Mouse (Mus musculus): ENCODE measurements around the gene Madd.

Madd gene

DNA sequence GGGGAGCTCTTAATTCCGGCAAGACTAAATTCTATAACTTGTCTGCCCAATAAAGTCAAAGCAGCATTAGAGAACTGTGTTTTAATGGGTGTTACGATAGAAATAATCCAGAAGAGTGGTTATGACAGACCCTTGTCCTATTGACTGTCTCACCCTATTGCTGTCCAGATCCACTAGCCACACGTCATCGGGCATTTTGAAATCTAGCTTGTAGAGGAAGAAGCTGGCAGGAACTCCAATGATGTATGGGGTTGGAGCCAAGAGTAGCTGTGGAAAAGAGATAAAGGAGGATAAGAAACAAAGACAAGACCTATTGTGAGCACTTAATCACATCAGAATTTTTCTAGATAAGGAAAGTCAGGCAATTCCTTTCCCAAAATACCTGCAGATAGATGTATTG lies 8.1 kb downstream of the Madd start:
- no peak for DNase-seq (ENCODE audit: low read depth, low spot score)

DNA sequence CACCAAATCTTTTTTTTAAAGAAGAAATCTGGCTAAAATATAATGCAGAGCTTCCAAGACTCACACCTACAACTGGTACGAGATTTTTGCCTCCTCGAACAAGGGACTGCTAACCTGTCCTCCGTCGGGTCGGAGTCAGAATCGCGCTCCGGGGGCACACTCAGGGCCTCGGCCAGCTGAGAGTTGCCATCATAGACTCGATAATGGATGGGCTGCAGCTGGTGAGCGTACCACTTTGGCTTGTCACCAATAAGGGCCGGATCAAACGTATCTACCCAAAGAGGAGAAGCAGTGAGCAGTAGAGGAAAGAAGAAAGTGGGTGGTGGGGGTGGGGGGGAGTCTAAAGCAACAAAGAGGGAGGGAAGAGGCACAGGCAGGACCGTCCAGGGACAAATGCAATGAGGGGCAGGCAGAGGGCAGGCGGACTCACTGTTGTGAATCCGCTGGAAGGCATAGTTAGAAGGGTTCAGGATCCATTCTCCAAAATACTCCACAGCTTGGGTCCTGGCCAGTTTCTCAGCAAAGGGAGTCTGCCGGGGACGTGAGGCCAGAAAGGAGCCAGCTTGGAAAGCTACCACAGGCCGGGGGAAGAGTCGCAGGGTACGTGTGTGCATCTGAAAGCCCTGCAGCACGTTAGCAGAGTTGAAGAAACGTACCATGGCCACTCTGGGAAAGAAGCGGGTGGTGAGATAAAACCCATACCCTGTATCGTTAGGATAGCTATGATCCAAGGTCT lies 13.9 kb downstream of the Madd start:
- no peak for DNase-seq (ENCODE audit: low read depth, low spot score)

DNA sequence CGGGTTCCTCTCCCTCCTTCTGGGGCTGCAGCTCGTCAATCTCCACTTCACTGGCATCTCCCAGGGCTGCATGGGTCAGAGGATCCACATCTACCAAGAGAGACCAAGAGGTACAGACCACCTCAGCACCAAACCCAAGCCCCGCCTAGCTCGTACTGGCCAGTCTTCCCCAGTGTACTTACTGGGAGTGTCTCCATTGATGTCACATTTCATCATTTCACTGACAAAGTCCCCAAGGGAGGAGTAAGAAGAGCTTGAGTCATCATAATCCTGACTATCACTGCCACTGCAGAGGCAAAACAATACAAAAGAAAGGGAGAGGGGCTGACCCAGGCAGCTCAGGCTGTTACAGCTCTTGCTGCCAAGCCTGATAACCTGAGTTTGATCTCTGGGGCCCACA lies 16.0 kb downstream of the Madd start:
- DNase-seq (ENCODE audit: low read depth, low spot score) = no peak

DNA sequence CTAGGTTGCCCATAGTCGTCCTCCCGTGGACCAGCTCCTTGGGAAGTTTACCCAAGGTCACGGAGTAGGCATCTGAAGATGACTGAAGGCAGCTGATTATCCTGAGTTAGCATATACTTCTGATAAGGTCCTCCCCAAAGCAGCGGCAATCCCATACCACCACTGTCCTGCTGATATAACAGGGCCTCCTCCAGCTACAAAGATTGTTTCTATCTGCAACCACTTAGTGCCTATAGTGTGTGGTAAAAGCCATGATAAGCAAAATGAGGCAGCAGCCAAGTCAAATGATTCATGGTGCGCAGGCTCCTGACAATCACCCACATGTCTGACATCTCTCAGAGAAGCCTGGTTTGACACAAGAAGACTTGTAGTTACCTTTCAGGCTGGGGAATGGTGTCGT lies 18.6 kb downstream of the Madd start:
- no peak for DNase-seq (ENCODE audit: low read depth, low spot score)

DNA sequence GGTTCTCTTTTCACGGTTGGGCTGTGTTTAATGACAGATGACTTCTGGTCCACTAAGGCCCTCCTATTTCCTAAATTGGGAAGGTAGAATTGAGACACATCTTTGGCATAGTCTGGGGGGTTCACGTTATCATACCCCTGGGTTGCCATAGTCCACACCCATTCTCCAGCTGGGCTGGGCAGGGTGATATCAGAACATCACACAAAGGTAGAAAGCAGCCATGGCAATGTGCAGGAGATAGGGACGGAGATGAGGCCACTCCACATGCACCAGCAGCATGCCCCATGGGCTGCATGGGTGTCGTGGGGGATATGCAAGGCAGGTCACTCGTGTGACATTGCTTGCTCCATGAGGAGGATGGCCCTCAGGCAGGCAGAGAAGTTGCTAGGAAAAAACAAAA lies 20.1 kb downstream of the Madd start:
- no peak for DNase-seq (ENCODE audit: low read depth, low spot score)

DNA sequence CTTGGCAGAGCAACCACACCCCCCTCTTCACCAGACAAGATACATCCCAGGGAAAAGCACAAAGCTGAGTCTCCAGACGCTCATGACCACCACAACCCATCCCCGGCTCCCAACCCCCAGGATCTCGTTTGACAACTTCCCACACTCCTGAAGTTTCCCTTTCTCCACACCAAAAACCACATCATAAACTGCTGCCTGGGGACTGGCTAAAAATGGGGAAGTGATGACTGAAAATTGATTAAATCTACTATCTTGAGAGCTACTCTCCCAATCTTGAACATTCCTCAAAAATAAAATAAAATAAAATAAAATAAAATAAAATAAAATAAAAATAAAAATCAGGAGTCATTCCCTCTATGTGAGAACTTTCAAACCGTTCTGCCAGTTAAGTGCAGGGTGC lies 20.7 kb downstream of the Madd start:
- DNase-seq (ENCODE audit: low read depth, low spot score) = no peak

DNA sequence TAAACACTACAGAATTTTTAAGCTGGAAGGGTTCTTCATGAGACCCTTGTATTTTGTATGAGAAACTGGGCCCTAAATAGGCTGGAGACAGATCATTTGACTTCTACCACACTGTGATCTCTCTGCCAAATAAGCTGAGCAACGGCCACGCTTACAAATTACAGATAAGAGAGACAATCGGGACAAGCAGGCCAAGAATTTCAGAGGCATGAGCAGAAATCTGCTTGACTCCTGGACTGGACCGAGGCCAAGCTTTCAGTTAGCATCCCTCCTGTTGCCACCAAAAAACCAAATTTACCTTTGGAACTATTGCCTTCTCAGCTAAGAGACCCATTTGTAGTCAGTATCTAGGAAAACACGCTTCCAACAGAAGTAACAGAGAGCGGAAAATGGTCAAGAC lies 23.0 kb downstream of the Madd start:
- no peak for DNase-seq (ENCODE audit: low read depth, low spot score)

DNA sequence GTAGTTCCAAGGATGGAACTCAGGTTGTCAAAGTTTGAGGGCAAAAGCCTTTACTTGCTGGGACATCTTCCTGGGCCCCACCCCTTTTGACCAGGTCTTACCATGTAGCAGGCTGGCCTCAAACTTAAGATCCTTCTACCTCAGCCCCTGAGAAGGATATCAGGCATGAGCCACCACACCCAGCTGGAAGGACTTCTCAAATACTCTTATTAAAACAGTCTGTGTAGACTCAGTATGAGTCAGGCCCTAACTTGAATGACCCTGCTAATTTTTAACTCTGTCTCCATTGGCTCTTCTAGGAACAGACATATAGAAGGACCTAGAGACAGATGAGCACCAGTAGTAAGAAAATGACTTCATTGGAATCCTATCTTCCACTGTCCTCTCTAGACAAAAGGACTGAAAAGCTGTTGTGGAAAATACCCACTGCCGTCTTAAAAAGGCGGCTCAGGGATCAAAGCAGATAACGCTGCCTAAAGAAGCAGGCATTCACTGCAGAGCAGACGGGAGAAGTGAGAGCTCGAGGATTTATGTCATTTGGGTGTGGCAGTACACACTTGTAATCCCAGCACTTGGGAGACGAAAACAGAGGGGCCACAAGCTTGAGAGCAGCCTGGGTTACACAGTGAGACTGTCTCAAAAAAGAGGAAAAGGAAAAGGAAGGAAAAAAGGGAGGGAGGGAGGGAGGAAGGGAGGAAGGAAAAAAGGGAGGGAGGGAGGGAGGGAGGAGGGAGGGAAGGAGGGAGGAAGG lies 26.5 kb downstream of the Madd start:
- DNase-seq (ENCODE audit: low read depth, low spot score) = no peak

DNA sequence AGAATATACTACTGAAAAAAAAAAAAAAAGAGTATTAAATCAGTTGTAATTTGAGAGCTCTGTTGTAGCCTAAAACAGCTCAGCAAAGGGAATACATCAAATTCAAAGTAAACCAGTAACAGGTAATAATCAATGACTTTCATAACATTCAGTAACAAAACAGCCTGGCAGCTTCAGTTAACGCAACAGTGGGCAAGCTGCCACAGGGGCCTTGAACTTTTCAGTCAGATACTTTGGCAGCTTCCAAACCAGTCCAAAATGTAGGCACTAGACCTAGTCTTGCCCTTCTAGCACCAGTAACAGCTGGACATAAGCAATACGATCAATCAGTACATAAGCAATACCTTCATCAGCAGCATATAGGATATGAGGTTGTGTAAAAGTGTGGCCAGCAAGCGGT lies 29.5 kb downstream of the Madd start:
- no peak for DNase-seq (ENCODE audit: low read depth, low spot score)

DNA sequence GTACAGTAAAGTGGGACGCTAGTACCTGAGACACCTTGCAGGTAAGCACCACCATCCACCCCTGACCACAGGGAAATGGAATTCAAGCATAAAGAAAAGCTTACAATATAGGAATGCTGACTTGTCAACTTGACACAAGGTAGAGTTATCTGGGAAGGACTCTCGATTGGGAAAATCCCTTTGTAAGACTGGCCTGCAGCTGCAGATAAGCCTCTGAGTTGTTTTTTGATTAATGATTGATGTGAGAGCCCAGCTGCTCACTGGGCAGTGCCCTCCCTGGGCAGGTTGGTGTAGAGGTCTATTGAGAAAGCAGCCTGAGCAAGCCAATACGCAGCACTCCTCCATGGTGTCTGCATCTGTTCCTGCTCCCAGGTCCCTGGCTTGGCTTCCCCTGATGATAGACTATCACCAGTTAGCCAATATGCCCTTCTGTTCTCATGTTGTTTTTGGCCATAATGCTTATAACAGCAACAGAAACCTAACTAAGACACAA lies 30.7 kb downstream of the Madd start:
- DNase-seq (ENCODE audit: low read depth, low spot score) = no peak

DNA sequence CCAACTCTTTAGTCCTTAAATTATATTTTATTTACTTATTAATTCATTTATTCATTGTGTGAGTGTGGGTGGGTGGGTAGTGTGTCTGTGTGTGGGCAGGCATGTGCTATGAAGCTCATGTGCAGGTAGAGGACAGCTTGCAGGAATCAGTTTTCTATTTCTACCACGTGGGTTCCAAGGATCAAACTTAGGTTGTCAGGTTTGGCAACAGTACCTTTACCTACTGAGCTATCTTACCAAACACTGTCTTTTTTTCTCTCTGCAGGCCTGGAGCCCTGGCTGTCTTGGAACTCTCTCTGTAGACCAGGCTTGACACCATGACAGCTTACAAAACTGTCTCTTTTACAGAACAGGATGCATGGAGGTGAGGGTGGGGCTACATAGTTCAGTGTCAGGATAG lies 32.3 kb downstream of the Madd start:
- no peak for DNase-seq (ENCODE audit: low read depth, low spot score)

DNA sequence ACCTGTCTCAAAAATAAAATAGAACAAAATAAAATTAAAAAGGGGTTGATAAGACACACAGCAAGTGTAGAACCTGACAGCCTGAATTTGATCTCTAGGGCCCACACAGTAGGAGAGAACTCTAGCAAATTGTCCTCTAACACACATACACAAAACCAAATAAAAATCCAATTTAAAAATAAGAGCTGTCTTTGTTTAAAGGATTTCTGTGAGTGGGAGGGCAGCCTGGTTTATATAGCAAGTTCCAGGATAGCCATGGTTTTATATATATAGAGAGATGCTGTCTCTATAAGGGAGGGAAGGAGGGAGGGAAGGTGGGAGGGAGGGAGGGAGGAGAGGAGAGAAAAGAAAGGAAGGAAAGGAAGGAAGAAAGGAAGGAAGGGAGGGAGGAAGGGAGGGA lies 35.5 kb downstream of the Madd start:
- no peak for DNase-seq (ENCODE audit: low read depth, low spot score)

DNA sequence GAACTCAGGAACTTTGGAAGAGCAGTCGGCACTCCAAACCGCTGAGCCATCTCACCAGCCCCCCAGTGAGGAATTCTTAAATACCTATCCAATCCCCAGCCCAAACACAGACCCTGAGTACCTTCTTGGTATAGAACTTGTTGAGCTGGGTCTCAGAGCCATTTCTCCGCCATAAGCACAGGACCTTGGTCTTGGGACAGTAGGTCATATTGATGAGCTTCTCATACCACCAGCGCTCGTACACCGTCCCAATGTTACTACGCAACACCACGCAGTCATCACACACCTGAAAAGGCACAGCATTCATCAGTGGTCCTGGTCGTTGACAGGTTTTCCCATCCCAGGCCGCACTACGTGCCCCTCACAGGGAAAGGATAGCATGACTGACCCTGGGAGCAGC lies 40.2 kb downstream of the Madd start:
- no peak for DNase-seq (ENCODE audit: low read depth, low spot score)

DNA sequence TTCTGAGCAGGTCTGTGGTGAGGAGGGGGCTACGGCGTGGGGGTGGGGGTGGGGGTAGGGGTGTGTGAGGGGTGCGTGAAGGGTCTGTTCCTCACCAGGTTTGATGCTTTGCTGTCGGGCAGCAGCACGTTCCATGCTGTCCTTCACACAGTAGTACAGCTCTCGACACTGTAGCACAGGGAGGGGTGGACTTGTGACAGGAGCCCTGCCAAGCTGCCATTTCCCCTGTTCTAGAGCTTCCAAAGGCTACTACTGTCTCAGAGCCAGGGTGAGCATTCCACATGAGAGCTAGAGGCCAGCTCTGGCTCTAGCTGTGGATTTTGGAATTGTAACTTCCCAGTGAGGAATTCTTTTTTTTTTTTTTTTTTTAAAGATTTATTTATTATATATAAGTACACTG lies 40.7 kb downstream of the Madd start:
- DNase-seq (ENCODE audit: low read depth, low spot score) = no peak

DNA sequence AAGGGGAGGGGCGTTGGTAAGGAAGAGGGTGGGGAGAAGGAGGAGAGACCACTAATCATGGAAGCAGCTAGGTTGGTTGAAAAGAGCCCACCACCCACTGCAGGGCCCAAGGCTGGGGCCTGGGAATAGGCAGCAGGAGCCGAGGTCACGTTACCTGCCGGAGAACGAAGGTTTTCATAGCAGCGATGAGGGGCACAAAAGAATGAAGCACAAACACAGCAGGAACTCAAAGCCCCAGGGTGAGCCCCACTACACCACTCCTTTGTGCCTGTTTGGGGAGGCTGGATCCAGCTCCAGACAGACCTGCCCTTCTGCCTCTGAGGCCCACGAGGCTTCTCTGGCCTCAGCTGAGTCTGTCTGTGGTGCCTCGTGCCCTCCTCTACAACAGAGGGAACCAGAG lies 43.9 kb downstream of the Madd start:
- no peak for DNase-seq (ENCODE audit: low read depth, low spot score)

DNA sequence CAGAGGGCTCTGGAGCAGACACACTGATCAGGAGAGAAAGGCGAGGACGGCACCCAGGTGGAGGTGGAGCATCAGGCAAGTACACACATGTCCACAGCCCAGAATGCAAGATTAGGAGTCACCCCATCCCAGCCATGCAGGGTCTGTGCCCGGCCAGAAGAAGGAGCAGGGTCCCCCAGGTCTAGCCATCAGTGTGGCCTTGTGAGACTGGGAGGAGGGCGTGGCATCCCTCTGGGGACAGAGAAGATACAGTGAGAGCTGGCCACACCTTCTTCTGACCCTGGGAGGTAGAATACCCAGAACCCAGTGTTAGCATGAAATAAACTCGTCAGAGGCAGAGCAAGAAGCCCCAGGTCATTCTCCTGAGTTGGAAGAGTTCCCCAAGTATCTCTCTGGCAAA lies 44.3 kb downstream of the Madd start:
- DNase-seq (ENCODE audit: low read depth, low spot score) = no peak

DNA sequence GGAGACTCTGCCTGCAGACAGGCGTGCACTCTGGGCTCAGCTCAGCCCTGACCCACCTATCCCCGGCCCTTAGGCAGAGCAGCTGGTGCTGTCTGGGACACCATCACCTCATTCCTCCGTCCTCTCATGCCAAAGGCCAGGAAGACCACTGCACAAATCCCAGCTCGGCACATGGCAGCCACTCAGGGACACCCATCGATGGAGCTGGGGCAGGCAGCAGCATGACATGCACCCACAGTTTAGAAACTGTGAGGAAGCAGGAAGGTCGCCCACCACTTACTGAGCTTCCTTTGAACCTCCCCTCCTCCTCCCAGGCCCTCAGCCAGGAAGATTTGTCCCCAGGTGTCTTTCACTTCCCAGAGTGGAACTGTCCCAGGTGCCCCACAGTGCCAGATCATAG lies 46.2 kb downstream of the Madd start:
- DNase-seq (ENCODE audit: low read depth, low spot score) = no peak

DNA sequence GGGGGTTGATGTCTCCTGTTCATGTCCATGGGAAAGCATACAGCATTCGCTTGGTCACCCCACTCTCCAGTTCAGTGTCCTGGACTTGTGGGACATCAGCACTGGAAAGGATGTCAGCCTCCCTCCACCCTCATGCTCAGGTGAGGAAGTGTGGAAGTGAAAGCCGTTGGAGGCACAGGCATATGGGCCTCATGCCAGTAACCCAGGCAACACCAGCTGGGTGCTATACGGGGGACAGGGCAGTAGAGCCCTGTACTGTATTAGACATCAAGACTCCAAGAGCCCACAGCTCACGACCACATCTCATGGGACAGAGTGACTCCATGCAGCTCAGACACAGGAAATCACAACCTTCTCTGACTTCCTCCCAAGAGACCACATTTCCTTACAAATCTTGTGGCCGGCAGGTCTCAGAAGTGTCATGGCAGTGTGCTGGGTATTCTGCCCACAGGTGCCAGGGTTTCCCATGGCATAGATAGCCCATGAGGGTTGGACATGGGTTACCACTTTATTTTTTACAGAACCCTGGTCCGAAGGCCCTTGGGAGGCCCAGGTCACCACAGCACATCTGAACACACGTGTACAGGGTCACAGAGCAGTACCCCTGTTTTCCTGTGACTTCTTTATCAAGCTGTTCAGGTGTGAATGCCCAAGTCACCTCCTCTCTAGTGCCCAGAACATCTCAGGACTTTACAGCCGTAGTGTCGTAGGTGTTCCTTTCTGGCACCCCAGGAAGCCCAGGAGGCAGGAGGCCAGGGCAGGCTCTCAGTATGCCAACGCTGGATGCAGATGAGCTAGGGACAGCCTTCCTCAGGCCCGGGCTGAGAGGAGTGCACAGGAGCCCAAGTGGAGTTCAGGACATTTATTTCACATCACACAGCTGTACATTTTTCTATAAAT lies 46.9 kb downstream of the Madd start:
- no peak for DNase-seq (ENCODE audit: low read depth, low spot score)

DNA sequence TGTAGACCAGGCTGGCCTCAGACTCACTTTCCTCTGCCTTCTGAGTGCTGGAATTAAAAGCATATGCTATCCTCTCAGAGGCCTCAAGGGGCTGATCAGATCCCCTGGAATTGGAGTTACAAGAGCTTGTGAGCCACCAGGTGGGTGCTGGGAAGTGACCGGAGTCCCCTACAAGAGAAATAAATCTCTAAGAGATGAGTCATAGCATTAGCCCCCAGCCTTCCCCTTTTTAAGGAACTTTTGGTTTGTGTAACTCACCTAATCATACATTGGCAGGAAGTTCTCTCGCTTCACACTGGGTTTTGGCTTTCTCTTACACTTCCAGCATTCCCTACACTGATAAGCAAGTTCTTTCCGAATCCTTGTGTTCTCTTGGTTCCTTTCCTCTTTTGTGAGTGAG lies 51.6 kb downstream of the Madd start:
- DNase-seq (ENCODE audit: low read depth, low spot score) = no peak

DNA sequence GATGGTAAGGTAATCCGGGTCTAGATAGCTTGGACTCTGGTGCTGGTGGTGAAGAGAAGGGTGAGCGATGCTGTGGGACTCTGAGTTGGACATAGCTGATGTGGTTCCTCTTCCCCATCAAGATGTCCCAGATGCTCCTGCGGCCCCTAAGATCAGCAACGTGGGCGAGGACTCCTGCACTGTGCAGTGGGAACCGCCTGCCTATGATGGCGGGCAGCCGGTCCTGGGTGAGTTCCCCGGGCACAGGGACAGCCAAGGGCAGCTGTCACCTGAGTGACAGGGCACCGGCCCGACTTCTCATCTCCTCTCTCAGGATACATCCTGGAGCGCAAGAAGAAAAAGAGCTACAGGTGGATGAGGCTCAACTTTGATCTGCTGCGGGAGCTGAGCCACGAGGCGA lies 52.4 kb downstream of the Madd start:
- no peak for DNase-seq (ENCODE audit: low read depth, low spot score)

DNA sequence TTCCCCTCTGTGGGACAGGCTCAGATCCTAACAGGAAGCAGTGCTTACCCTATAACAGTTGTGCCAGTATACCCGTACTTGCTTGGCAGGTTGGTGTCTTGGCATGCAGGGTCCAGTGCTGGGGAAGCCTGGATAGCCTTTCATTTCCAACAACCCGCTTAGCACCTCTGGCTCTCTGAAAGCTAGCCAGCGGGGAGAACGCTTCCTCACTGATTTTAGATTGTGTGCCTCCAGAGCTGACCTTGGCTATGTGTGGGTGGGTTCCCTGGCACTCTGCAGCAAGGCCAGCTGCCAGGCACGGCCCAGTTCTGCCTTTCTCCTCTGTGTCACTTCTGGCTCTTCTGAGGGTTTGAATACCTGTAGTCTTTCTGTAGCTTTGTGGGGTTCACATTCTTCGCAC lies 53.5 kb downstream of the Madd start:
- DNase-seq (ENCODE audit: low read depth, low spot score) = peak; percentile 13

DNA sequence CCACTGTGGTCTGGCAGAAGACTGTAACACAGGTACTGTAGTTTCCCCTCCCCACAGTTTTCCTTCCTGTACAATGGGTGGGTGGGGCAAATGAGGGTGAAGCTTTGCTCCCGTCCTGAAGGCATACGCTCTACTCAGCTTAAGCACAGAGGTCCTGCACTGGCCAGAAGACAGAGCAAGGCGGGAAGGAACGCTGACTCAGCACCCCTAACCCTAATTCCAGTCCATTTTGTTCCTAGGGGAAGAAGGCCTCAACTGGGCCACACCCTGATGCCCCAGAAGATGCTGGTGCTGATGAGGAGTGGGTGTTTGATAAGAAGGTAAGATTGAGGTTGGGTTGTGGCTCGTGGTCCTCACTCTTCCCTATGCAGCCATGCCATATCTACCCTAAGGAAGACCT lies 54.9 kb downstream of the Madd start:
- no peak for DNase-seq (ENCODE audit: low read depth, low spot score)

Measured in skeletal muscle tissue, adult 2 months (tissue).